Mouse (Mus musculus) thymus, adult 18-20 months (tissue): ENCODE data around the gene Mapk1ip1l.
A peak's percentile ranks its signal among the peaks of the same experiment; 100 is the strongest.

Experiments
- DNase-seq, 2 experiments: peaks; one replicate each; pipeline ENCODE4 v3.0.0; 2022; ENCODE audit warnings: mixed read lengths in 2 of 2

Mapk1ip1l gene

DNA sequence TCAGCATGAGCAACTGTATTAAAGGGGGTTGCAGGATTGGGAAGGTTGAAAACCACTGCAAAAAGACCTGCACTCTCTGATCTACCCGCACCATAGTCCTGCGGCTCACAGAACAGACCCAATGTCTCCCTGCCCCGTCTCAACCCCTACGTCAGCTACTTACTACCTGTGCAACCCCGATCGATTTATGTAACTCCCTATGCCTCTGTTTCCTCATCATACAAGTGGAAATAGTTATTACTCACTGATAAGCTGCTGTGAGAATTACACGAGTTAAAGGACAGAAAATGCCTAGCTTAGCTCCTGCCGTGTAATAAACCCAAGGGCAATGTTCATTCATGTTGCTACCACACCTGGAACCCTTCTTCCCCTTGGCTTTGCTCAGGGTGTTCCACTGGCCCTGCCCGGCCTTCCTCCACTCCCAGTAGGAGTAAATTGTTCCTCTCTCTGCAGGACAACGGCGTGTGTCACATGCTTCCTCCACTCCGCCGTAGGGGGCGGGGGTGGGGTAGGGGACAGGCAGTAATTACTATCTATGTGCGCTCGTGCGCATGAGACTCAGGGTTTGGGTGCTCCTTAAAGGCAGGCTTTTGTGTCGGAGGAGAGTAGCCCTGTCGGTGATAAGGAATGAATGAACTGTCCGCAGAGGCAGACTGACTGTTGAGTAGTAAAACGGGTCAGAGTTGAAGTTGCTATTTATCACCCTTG, 66.8 kb downstream of the Mapk1ip1l start:
- DNase-seq: peak; percentile 23 to 38

DNA sequence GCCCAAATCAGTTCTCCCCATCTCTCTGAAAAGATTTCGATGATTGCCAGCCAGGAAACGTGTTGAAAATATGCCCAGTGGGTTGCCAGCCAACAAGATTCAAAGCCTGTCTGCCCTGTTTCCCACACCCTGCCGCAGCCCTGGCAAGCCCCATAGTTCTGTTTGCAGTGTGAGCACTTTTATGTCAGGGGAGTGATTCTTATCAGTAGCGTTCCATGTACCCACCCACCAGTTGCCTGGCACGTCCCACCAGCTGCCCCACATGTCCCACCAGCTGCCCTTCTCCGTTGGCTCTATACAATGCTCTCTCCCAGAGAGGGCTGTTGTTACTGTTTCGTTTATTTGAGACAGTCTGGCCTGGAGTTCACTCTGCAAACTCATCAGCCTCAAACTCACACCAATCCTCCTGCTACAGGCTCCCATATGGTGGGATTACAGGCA, 68.8 kb downstream of the Mapk1ip1l start:
- DNase-seq: peak; percentile 19 to 28

DNA sequence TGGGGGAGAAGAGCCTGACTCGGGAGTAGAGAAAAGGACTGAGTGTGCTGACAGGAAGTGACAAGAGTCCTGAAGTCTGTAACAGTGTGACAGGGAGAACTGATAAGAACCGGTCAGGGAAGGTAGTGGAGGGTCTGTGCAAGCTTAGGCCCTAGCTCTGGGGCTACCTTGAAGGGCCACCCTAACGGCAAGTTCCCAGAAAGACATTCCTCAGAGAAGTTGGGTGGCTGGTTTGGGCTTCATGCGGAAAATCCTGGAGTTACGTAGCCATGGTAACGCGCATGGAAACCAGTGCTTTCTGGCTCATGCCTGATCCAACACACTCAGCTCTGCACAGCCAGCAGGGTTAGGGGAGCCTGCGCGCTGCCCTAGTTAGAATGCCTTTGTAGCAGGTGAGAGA, 69.4 kb downstream of the Mapk1ip1l start, which contains the start of gene Lgals3:
Gene Lgals3, plus strand, starts transcription at position 291 of the 400 bp plus-strand sequence.
- DNase-seq: no peak

DNA sequence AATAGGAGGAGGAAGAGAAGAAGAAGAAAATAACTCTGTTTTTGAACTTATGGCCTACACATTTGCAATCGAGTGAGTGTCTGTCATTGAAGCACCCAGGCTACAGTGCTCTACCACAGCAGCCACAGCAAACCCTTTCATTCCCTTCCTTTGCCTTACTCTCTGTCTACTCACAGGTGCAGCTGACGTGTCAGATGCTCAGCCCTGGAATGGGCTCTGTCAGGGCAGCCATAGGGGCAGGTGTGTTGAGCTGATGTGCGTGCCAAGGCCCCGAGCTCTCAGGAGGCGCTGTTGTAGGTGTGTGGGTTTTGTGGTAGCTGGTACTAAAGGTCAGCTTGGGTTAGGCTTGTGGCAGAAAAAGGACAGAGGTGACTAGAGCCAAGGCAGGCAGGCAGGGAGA, 71.7 kb downstream of the Mapk1ip1l start:
- DNase-seq: peak; percentile 20 to 37

DNA sequence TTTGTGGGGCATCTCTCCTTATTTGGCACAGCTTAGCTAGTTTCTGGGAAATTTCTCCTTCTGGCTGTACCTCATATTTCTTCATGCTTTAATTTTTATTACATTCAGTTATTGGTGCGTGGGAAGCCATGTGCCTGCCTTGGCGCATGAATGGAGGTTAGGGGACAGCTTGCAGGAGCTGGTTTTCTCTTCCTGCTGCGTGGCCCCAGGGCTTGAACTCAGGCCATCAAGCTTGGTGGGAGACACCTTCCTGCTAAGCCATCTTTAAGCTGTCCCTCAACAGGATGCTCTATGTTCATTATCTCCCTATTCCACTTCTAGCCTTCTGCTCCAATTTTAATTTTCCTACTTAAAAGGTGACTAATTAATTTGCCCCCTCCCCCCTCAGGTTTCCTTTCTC, 72.7 kb downstream of the Mapk1ip1l start:
- no peak for DNase-seq

DNA sequence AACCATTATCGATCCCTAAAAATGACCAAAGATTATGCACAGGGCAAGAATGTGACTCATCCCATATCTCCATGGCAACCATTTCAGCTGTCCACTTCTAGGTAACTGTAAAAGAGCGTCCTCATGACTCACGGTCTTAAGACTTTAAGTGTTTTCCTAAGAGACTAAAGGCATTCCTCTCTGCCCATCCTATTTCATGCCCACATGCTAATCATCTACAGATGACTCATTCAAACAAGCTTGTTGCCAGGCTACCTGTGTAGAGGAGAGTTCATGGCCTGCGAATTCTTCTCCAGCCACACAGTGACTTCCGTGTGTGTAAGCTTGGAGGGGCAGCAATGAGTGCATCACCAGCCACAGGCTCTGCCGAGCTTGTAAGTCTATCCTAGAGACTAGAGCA, 73.6 kb downstream of the Mapk1ip1l start:
- no peak for DNase-seq
